Mouse (Mus musculus) heart, postnatal 0 days (tissue): ENCODE results near the gene Hoxc12.

ENCODE experiments used
- CTCF ChIP-seq: IDR thresholded peaks from 2 replicates; pipeline ENCODE4 v1.5.1; 2016; ENCODE audit warnings: antibody characterized with exemption, control low read depth, low read depth
- EP300 ChIP-seq: IDR thresholded peaks from 2 replicates; pipeline ENCODE4 v1.6.1; 2016; ENCODE audit warnings: antibody characterized with exemption, low read depth

GRCm38 (mm10) chr15:102967511-102968397, 31.2 kb downstream of the Hoxc12 start:
- TF ChIP-seq CTCF, result no peak
- no peak for TF ChIP-seq EP300
